Mouse (Mus musculus) frontal cortex, postnatal 14 days (tissue): ENCODE data around the gene Arhgef3.

Source experiments
- DNase-seq, 2 experiments: peaks; one replicate each; pipeline ENCODE4 v3.0.0; 2022; ENCODE audit warnings: low spot score in 2 of 2

Gene Arhgef3

GRCm38 (mm10) chr14:27164639-27165038 lies 49.9 kb downstream of the Arhgef3 start:
- DNase-seq = no peak

GRCm38 (mm10) chr14:27166751-27167150 lies 52.1 kb downstream of the Arhgef3 start:
- peak; percentile 45 to 69 for DNase-seq

- DNase-seq = no peak
These were observed 52.5 kb downstream of the Arhgef3 start for GRCm38 (mm10) chr14:27167177-27167576.

- no peak for DNase-seq
These were observed 53.7 kb downstream of the Arhgef3 start for GRCm38 (mm10) chr14:27168387-27168786.

GRCm38 (mm10) chr14:27169287-27169686 lies 54.6 kb downstream of the Arhgef3 start:
- DNase-seq = no peak

GRCm38 (mm10) chr14:27170421-27170820 lies 55.7 kb downstream of the Arhgef3 start:
- no peak for DNase-seq

- no peak for DNase-seq
These were observed 56.6 kb downstream of the Arhgef3 start for GRCm38 (mm10) chr14:27171175-27171830.

GRCm38 (mm10) chr14:27173178-27173803 lies 58.6 kb downstream of the Arhgef3 start:
- no peak for DNase-seq

- no peak for DNase-seq
These were observed 59.6 kb downstream of the Arhgef3 start for GRCm38 (mm10) chr14:27174188-27174786.

GRCm38 (mm10) chr14:27174831-27175301 lies 60.2 kb downstream of the Arhgef3 start:
- no peak for DNase-seq

GRCm38 (mm10) chr14:27175343-27175742 lies 60.6 kb downstream of the Arhgef3 start:
- no peak for DNase-seq

GRCm38 (mm10) chr14:27177800-27178559 lies 63.3 kb downstream of the Arhgef3 start:
- DNase-seq = no peak

- no peak for DNase-seq
These were observed 63.8 kb downstream of the Arhgef3 start for GRCm38 (mm10) chr14:27178560-27178920.

GRCm38 (mm10) chr14:27179771-27180170 lies 65.1 kb downstream of the Arhgef3 start:
- no peak for DNase-seq

GRCm38 (mm10) chr14:27182059-27182458 lies 67.4 kb downstream of the Arhgef3 start:
- no peak for DNase-seq

- no peak for DNase-seq
These were observed 68.1 kb downstream of the Arhgef3 start for GRCm38 (mm10) chr14:27182646-27183438.

- peak in 1 of 2 experiments; percentile 80 for DNase-seq
These were observed 69.0 kb downstream of the Arhgef3 start for GRCm38 (mm10) chr14:27183501-27184230.

- DNase-seq = no peak
These were observed 71.2 kb downstream of the Arhgef3 start for GRCm38 (mm10) chr14:27185902-27186301.

GRCm38 (mm10) chr14:27186596-27186995 lies 71.9 kb downstream of the Arhgef3 start:
- no peak for DNase-seq

GRCm38 (mm10) chr14:27187025-27187424 lies 72.3 kb downstream of the Arhgef3 start:
- DNase-seq = peak; percentile 73 to 84

GRCm38 (mm10) chr14:27187885-27188284 lies 73.2 kb downstream of the Arhgef3 start:
- DNase-seq = no peak
